8 mouse cellular contexts compared by ENCODE assay signal in genomic region chr15:97784561-97785161, GRCm38 (mm10). TPM values are rescaled to one million over a fixed set of nuclear protein-coding genes. Genes with fewer than 3 reads are reported as not detected.
A peak's percentile ranks its signal among the peaks of the same experiment; 100 is the strongest.
DNase-seq lines count a peak whose midpoint lies in the region; ATAC-seq and TF ChIP-seq lines count a peak whose summit lies in the region.

No protein-coding gene starts in this region.

- H3K27ac ChIP-seq in heart, embryonic 13.5 days (replicated peaks), result peak overlapping the region; percentile 82
- no peak overlapping the region for H3K27ac ChIP-seq in ES-Bruce4 (ENCODE audit: insufficient read depth, low read length)
- no peak overlapping the region for H3K27ac ChIP-seq in embryonic facial prominence, embryonic 11.5 days (replicated peaks; ENCODE audit: low read depth, low read length)
- no peak overlapping the region for H3K27ac ChIP-seq in intestine, postnatal 0 days (ENCODE audit: low read depth, low read length)
- H3K27ac ChIP-seq in midbrain, embryonic 14.5 days (replicated peaks; ENCODE audit: low read depth, low read length), result peak overlapping the region; percentile 68

- TF ChIP-seq POLR2A in ES-Bruce4 (IDR thresholded peaks at IDR 0.05; ENCODE audit: insufficient read depth, low read length), result no peak

- DNase-seq in heart, adult 18-20 months, result no peak
- no peak for DNase-seq in embryonic facial prominence, embryonic 11.5 days (ENCODE audit: low spot score)
- peak; percentile 66 for DNase-seq in midbrain, embryonic 14.5 days
- no peak for DNase-seq in ovary, adult 18-20 months (ENCODE audit: low spot score)
- DNase-seq in thymus, postnatal 36 days, result no peak

- ATAC-seq in heart, embryonic 13.5 days (ENCODE audit: extremely low read depth, insufficient number of reproducible peaks, low FRiP score, low TSS enrichment), result peak; percentile 37; the same call in 1 of the 2 replicates
- peak; percentile 61 for ATAC-seq in embryonic facial prominence, embryonic 11.5 days (replicated peaks; ENCODE audit: insufficient number of reproducible peaks, low FRiP score, low TSS enrichment, low read depth)
- peak; percentile 60 for ATAC-seq in intestine, postnatal 0 days
- ATAC-seq in midbrain, embryonic 14.5 days (ENCODE audit: low FRiP score, low TSS enrichment), result peak; percentile 66

- peak overlapping the region; percentile 75 for H3K4me3 ChIP-seq in heart, embryonic 13.5 days
- peak overlapping the region; percentile 95 for H3K4me3 ChIP-seq in ES-Bruce4 (ENCODE audit: low read depth, low read length)
- peak overlapping the region; percentile 79 for H3K4me3 ChIP-seq in embryonic facial prominence, embryonic 11.5 days (ENCODE audit: low read depth, low read length)
- peak overlapping the region; percentile 70 for H3K4me3 ChIP-seq in intestine, postnatal 0 days (ENCODE audit: low read depth, low read length)
- peak overlapping the region; percentile 74 for H3K4me3 ChIP-seq in midbrain, embryonic 14.5 days (replicated peaks; ENCODE audit: low read depth, low read length)

- no peak for TF ChIP-seq CTCF in ES-Bruce4 (IDR thresholded peaks at IDR 0.05; ENCODE audit: low read depth, low read length)
- TF ChIP-seq CTCF in intestine, postnatal 0 days (IDR thresholded peaks at IDR 0.05; ENCODE audit: low read depth), result no peak

- peak overlapping the region; percentile 85 for H3K4me2 ChIP-seq in heart, embryonic 13.5 days
- H3K4me2 ChIP-seq in embryonic facial prominence, embryonic 11.5 days (ENCODE audit: low read depth, low read length), result peak overlapping the region; percentile 95
- H3K4me2 ChIP-seq in intestine, postnatal 0 days (replicated peaks; ENCODE audit: low read depth), result peak overlapping the region; percentile 91
- peak overlapping the region; percentile 77 for H3K4me2 ChIP-seq in midbrain, embryonic 14.5 days (ENCODE audit: low read length)

- H3K4me1 ChIP-seq in heart, embryonic 13.5 days, result peaks cover 71% of the 10 kb centered on the region
- H3K4me1 ChIP-seq in ES-Bruce4 (ENCODE audit: control insufficient read depth, insufficient read depth, low read length), result peaks cover 4% of the 10 kb centered on the region
- peaks cover 2% of the 10 kb centered on the region for H3K4me1 ChIP-seq in embryonic facial prominence, embryonic 11.5 days (ENCODE audit: control insufficient read depth, insufficient read depth, low read length)
- no peaks in the 10 kb centered on the region for H3K4me1 ChIP-seq in intestine, postnatal 0 days (replicated peaks; ENCODE audit: control insufficient read depth, insufficient read depth, low read length)
- peaks cover 11% of the 10 kb centered on the region for H3K4me1 ChIP-seq in midbrain, embryonic 14.5 days (ENCODE audit: control insufficient read depth, insufficient read depth, low read length)

- H3K9ac ChIP-seq in heart, embryonic 13.5 days, result peak overlapping the region; percentile 93
- peak overlapping the region; percentile 91 for H3K9ac ChIP-seq in ES-Bruce4 (ENCODE audit: low read depth, poor library complexity, severe bottlenecking)
- peak overlapping the region; percentile 76 for H3K9ac ChIP-seq in embryonic facial prominence, embryonic 11.5 days (replicated peaks; ENCODE audit: low read length)
- peak overlapping the region; percentile 87 for H3K9ac ChIP-seq in intestine, postnatal 0 days (ENCODE audit: low read depth, low read length)
- H3K9ac ChIP-seq in midbrain, embryonic 14.5 days (replicated peaks; ENCODE audit: low read length), result peak overlapping the region; percentile 87

- H3K9me3 ChIP-seq in heart, embryonic 13.5 days, result no peaks in the 10 kb centered on the region
- H3K9me3 ChIP-seq in ES-Bruce4 (replicated peaks; ENCODE audit: control insufficient read depth, insufficient read depth, low read length, poor library complexity, severe bottlenecking), result no peaks in the 10 kb centered on the region
- H3K9me3 ChIP-seq in embryonic facial prominence, embryonic 11.5 days (replicated peaks; ENCODE audit: control insufficient read depth, low read length), result no peaks in the 10 kb centered on the region
- H3K9me3 ChIP-seq in intestine, postnatal 0 days (ENCODE audit: control insufficient read depth), result no peaks in the 10 kb centered on the region
- H3K9me3 ChIP-seq in midbrain, embryonic 14.5 days (ENCODE audit: control insufficient read depth, low read length), result no peaks in the 10 kb centered on the region

- TF ChIP-seq EP300 in ES-Bruce4 (IDR thresholded peaks at IDR 0.05; ENCODE audit: insufficient read depth, low read depth, low read length), result no peak

- 7% methylated on average over 45 of the region's 45 CpGs for WGBS in heart, embryonic 13.5 days
- WGBS in embryonic facial prominence, embryonic 11.5 days, result 7% methylated on average over 43 of the region's 45 CpGs
- WGBS in intestine, postnatal 0 days, result 7% methylated on average over 32 of the region's 45 CpGs
- WGBS in midbrain, embryonic 14.5 days, result 3% methylated on average over 43 of the region's 45 CpGs

- H3K36me3 ChIP-seq in heart, embryonic 13.5 days, result peaks cover 2% of the 10 kb centered on the region; the same call in 1 of the 2 replicates
- no peaks in the 10 kb centered on the region for H3K36me3 ChIP-seq in ES-Bruce4 (ENCODE audit: control insufficient read depth, insufficient read depth, low read length, poor library complexity, severe bottlenecking)
- H3K36me3 ChIP-seq in embryonic facial prominence, embryonic 11.5 days (replicated peaks; ENCODE audit: control insufficient read depth, insufficient read depth, low read depth, low read length), result no peaks in the 10 kb centered on the region
- no peaks in the 10 kb centered on the region for H3K36me3 ChIP-seq in intestine, postnatal 0 days (ENCODE audit: control insufficient read depth, insufficient read depth)
- H3K36me3 ChIP-seq in midbrain, embryonic 14.5 days (ENCODE audit: control insufficient read depth, insufficient read depth, low read length), result no peaks in the 10 kb centered on the region

- no peaks in the 10 kb centered on the region for H3K27me3 ChIP-seq in heart, embryonic 13.5 days (replicated peaks)
- H3K27me3 ChIP-seq in ES-Bruce4 (ENCODE audit: control insufficient read depth, insufficient read depth, low read length, poor library complexity, severe bottlenecking), result no peaks in the 10 kb centered on the region
- H3K27me3 ChIP-seq in embryonic facial prominence, embryonic 11.5 days (ENCODE audit: control insufficient read depth, insufficient read depth, low read length), result no peaks in the 10 kb centered on the region
- 0 out of 2 replicates have a peak, but pooled peaks cover 6% of the 10 kb centered on the region for H3K27me3 ChIP-seq in intestine, postnatal 0 days (replicated peaks; ENCODE audit: control insufficient read depth, insufficient read depth, low read length)
- H3K27me3 ChIP-seq in midbrain, embryonic 14.5 days (ENCODE audit: control insufficient read depth, insufficient read depth, low read length), result no peaks in the 10 kb centered on the region

RNA-seq across cellular contexts. Expression of gene Slc48a1, which starts 6.3 kb away (rescaled TPM):
- polyA plus RNA-seq in heart, embryonic 13.5 days (2015; fragmentation: Nextera tagmentation; extraction: Ambion mirVana), result 70.2 and 70.8 TPM in 2 replicates
- total RNA-seq in heart, adult 18-20 months (2021), result 10 to 100 TPM; 57.9 to 69.7 TPM
- 16.0 and 17.2 TPM in 2 replicates for polyA plus RNA-seq in ES-Bruce4 (2011; ENCODE audit: insufficient read depth, insufficient read length, low read depth, missing spikeins)
- 18.9 and 22.8 TPM in 2 replicates for polyA plus RNA-seq in embryonic facial prominence, embryonic 11.5 days (2014; fragmentation: Nextera tagmentation; extraction: Ambion mirVana)
- 23.1 and 24.3 TPM in 2 replicates for polyA plus RNA-seq in intestine, postnatal 0 days (2015; fragmentation: Nextera tagmentation; extraction: Ambion mirVana)
- polyA plus RNA-seq in midbrain, embryonic 14.5 days (2014; fragmentation: Nextera tagmentation; extraction: Ambion mirVana), result 72.9 and 100 TPM in 2 replicates

RNA-seq across cellular contexts. Expression of gene Rapgef3, which starts 16.9 kb away (rescaled TPM):
- polyA plus RNA-seq in heart, embryonic 13.5 days (2015; fragmentation: Nextera tagmentation; extraction: Ambion mirVana), result 22.1 and 25.4 TPM in 2 replicates
- total RNA-seq in heart, adult 18-20 months (2021), result 10 to 100 TPM; 21.8 to 23.3 TPM
- polyA plus RNA-seq in ES-Bruce4 (2011; ENCODE audit: insufficient read depth, insufficient read length, low read depth, missing spikeins), result 3.1 and 3.5 TPM in 2 replicates
- polyA plus RNA-seq in embryonic facial prominence, embryonic 11.5 days (2014; fragmentation: Nextera tagmentation; extraction: Ambion mirVana), result 2.2 and 2.4 TPM in 2 replicates
- polyA plus RNA-seq in intestine, postnatal 0 days (2015; fragmentation: Nextera tagmentation; extraction: Ambion mirVana), result 2.7 and 3.5 TPM in 2 replicates
- 7.2 and 8.8 TPM in 2 replicates for polyA plus RNA-seq in midbrain, embryonic 14.5 days (2014; fragmentation: Nextera tagmentation; extraction: Ambion mirVana)

RNA-seq across cellular contexts. Expression of gene Endou, which starts 53.5 kb away (rescaled TPM):
- 0.23 and 0.45 TPM in 2 replicates for polyA plus RNA-seq in heart, embryonic 13.5 days (2015; fragmentation: Nextera tagmentation; extraction: Ambion mirVana)
- total RNA-seq in heart, adult 18-20 months (2021), result 1 to 10 TPM; 1.3 to 1.8 TPM
- 0.82 and 1.2 TPM in 2 replicates for polyA plus RNA-seq in ES-Bruce4 (2011; ENCODE audit: insufficient read depth, insufficient read length, low read depth, missing spikeins)
- not detected in 2 replicates for polyA plus RNA-seq in embryonic facial prominence, embryonic 11.5 days (2014; fragmentation: Nextera tagmentation; extraction: Ambion mirVana)
- polyA plus RNA-seq in intestine, postnatal 0 days (2015; fragmentation: Nextera tagmentation; extraction: Ambion mirVana), result 0.40 and 0.42 TPM in 2 replicates
- polyA plus RNA-seq in midbrain, embryonic 14.5 days (2014; fragmentation: Nextera tagmentation; extraction: Ambion mirVana), result 0.14 TPM in 1 of 2 replicates, not detected in the other

RNA-seq across cellular contexts. Expression of gene Hdac7, which starts 59.6 kb away (rescaled TPM):
- 23.4 and 23.7 TPM in 2 replicates for polyA plus RNA-seq in heart, embryonic 13.5 days (2015; fragmentation: Nextera tagmentation; extraction: Ambion mirVana)
- 10 to 100 TPM; 19.3 to 26.3 TPM for total RNA-seq in heart, adult 18-20 months (2021)
- polyA plus RNA-seq in ES-Bruce4 (2011; ENCODE audit: insufficient read depth, insufficient read length, low read depth, missing spikeins), result 14.4 and 16.9 TPM in 2 replicates
- polyA plus RNA-seq in embryonic facial prominence, embryonic 11.5 days (2014; fragmentation: Nextera tagmentation; extraction: Ambion mirVana), result 17.0 and 20.3 TPM in 2 replicates
- polyA plus RNA-seq in intestine, postnatal 0 days (2015; fragmentation: Nextera tagmentation; extraction: Ambion mirVana), result 7.8 and 9.2 TPM in 2 replicates
- 29.8 and 30.5 TPM in 2 replicates for polyA plus RNA-seq in midbrain, embryonic 14.5 days (2014; fragmentation: Nextera tagmentation; extraction: Ambion mirVana)

Comparison
In these comparisons a context has a peak if more than half of its experiments do, and no peak if none do; other contexts are left out.
1. H3K27ac ChIP-seq: peak in heart, embryonic 13.5 days (single experiment) and midbrain, embryonic 14.5 days (single experiment); none in ES-Bruce4 (single experiment), embryonic facial prominence, embryonic 11.5 days (single experiment) and intestine, postnatal 0 days (single experiment).
2. Peak in every context shown above with its lines, with median percentiles within 50 percentile points of each other: ATAC-seq, H3K4me2 ChIP-seq, H3K4me3 ChIP-seq and H3K9ac ChIP-seq.